Mouse (Mus musculus): Measurements from ENCODE around the gene Ly86. TPM values are rescaled to one million over a fixed set of nuclear protein-coding genes. Genes with fewer than 3 reads are reported as not detected.

The Ly86 gene
- polyA plus RNA-seq, 1 experiment from 2014 or later = 5.3 TPM

- H3K9ac ChIP-seq (ENCODE audit: low read length) = no peak overlapping the region
- H3K4me3 ChIP-seq (ENCODE audit: low read depth, low read length) = no peak overlapping the region
- no peak overlapping the region for H3K27ac ChIP-seq (ENCODE audit: low read depth, low read length)
- no peaks in the 10 kb centered on the region for H3K27me3 ChIP-seq (ENCODE audit: control insufficient read depth, insufficient read depth, low read length)
- no peak for ATAC-seq (ENCODE audit: insufficient read depth, low FRiP score, low TSS enrichment)
- 71% methylated on average over 1 of the region's 1 CpGs for WGBS
- H3K4me2 ChIP-seq (ENCODE audit: low read depth) = no peak overlapping the region
- no peaks in the 10 kb centered on the region; the same call in 1 of the 2 replicates for H3K9me3 ChIP-seq (ENCODE audit: control insufficient read depth, low read length)
- no peaks in the 10 kb centered on the region for H3K36me3 ChIP-seq (ENCODE audit: control insufficient read depth, insufficient read depth, low read length)
- no peak for DNase-seq (ENCODE audit: low spot score)
- no peaks in the 10 kb centered on the region for H3K4me1 ChIP-seq (ENCODE audit: control insufficient read depth, insufficient read depth, low read length)
Measured at GRCm38 (mm10) chr13:37342804-37343203, 2.2 kb upstream of the Ly86 start.

DNA sequence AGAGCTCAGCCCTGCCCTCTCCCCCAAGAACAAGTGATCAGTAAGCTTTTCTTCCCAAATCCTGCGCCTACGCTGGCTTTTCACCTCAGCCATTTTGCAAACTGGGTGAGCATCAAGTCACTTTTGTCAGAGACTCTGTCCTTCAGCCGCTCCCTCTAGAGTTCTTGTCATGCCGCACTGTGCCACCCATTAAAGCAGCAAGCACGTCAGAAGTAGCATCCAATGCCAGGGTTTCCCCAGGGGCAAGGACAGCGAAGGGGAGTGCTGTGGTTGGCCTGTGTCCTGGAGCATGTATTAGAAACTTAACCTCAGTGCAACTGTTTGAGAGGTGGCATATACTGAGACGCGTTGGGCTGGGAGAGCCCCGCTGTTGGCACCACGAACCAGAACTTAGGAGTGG lies 815 bp downstream of the Ly86 start:
- Histone ChIP-seq H3K27me3 (ENCODE audit: control insufficient read depth, insufficient read depth, low read length) (no peaks in the 10 kb centered on the region), H3K4me1 (ENCODE audit: control insufficient read depth, insufficient read depth, low read length) (no peaks in the 10 kb centered on the region), H3K9me3 (ENCODE audit: control insufficient read depth, low read length) (no peaks in the 10 kb centered on the region), H3K36me3 (ENCODE audit: control insufficient read depth, insufficient read depth, low read length) (no peaks in the 10 kb centered on the region), H3K9ac (ENCODE audit: low read length) (no peak overlapping the region), H3K4me3 (ENCODE audit: low read depth, low read length) (no peak overlapping the region), H3K27ac (ENCODE audit: low read depth, low read length) (no peak overlapping the region), H3K4me2 (ENCODE audit: low read depth) (no peak overlapping the region)
- 92% methylated on average over 10 of the region's 10 CpGs for WGBS
- DNase-seq (ENCODE audit: low spot score) (no peak), ATAC-seq (ENCODE audit: insufficient read depth, low FRiP score, low TSS enrichment) (no peak)

- H3K4me1 ChIP-seq (ENCODE audit: control insufficient read depth, insufficient read depth, low read length) = no peaks in the 10 kb centered on the region
- H3K36me3 ChIP-seq (ENCODE audit: control insufficient read depth, insufficient read depth, low read length) = no peaks in the 10 kb centered on the region
- WGBS = 89% methylated on average over 8 of the region's 8 CpGs
- ATAC-seq (ENCODE audit: insufficient read depth, low FRiP score, low TSS enrichment) (no peak), DNase-seq (ENCODE audit: low spot score) (no peak)
- no peaks in the 10 kb centered on the region for H3K9me3 ChIP-seq (ENCODE audit: control insufficient read depth, low read length)
- H3K27ac ChIP-seq (ENCODE audit: low read depth, low read length) = no peak overlapping the region
- no peak overlapping the region for H3K4me3 ChIP-seq (ENCODE audit: low read depth, low read length)
- H3K9ac ChIP-seq (ENCODE audit: low read length) = no peak overlapping the region
- no peak overlapping the region for H3K4me2 ChIP-seq (ENCODE audit: low read depth)
- H3K27me3 ChIP-seq (ENCODE audit: control insufficient read depth, insufficient read depth, low read length) = no peaks in the 10 kb centered on the region
Measured at GRCm38 (mm10) chr13:37347871-37348595, 3.0 kb downstream of the Ly86 start.

- no peak overlapping the region for H3K4me2 ChIP-seq (ENCODE audit: low read depth)
- H3K27ac ChIP-seq (ENCODE audit: low read depth, low read length) = no peak overlapping the region
- no peak overlapping the region for H3K4me3 ChIP-seq (ENCODE audit: low read depth, low read length)
- no peaks in the 10 kb centered on the region for H3K4me1 ChIP-seq (ENCODE audit: control insufficient read depth, insufficient read depth, low read length)
- no peaks in the 10 kb centered on the region for H3K27me3 ChIP-seq (ENCODE audit: control insufficient read depth, insufficient read depth, low read length)
- no peaks in the 10 kb centered on the region for H3K9me3 ChIP-seq (ENCODE audit: control insufficient read depth, low read length)
- no peaks in the 10 kb centered on the region for H3K36me3 ChIP-seq (ENCODE audit: control insufficient read depth, insufficient read depth, low read length)
- no peak overlapping the region for H3K9ac ChIP-seq (ENCODE audit: low read length)
- DNase-seq (ENCODE audit: low spot score) (no peak), ATAC-seq (ENCODE audit: insufficient read depth, low FRiP score, low TSS enrichment) (no peak)
- 94% methylated on average over 5 of the region's 5 CpGs for WGBS
Measured at GRCm38 (mm10) chr13:37349051-37349450, 4.0 kb downstream of the Ly86 start.

DNA sequence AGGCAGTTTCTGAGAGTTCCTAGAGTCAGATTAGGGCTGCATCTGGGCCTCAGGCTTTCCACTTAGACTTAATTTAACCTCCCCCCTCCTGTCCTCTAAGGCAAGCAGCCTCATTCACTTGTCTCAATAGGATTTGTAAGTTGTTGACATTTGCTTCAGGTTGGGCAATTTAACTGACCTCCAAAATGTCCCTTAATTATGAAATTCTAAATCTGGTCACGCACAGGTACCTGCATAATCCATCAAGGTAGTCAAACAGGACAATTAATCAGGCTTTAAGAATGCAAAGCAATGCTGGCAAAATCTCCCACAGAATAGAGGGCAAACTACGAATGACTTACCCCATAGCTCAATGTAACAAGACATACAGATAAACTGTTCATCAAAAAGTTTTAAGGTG lies 8.0 kb downstream of the Ly86 start:
- H3K4me2 ChIP-seq (ENCODE audit: low read depth) = no peak overlapping the region
- H3K27ac ChIP-seq (ENCODE audit: low read depth, low read length) = no peak overlapping the region
- 86% methylated on average over 2 of the region's 2 CpGs for WGBS
- H3K9ac ChIP-seq (ENCODE audit: low read length) = no peak overlapping the region
- no peaks in the 10 kb centered on the region for H3K9me3 ChIP-seq (ENCODE audit: control insufficient read depth, low read length)
- no peak for ATAC-seq (ENCODE audit: insufficient read depth, low FRiP score, low TSS enrichment)
- DNase-seq (ENCODE audit: low spot score) = no peak
- H3K4me1 ChIP-seq (ENCODE audit: control insufficient read depth, insufficient read depth, low read length) = no peaks in the 10 kb centered on the region
- no peaks in the 10 kb centered on the region for H3K36me3 ChIP-seq (ENCODE audit: control insufficient read depth, insufficient read depth, low read length)
- H3K27me3 ChIP-seq (ENCODE audit: control insufficient read depth, insufficient read depth, low read length) = no peaks in the 10 kb centered on the region
- no peak overlapping the region for H3K4me3 ChIP-seq (ENCODE audit: low read depth, low read length)

- 65% methylated on average over 4 of the region's 4 CpGs for WGBS
- DNase-seq (ENCODE audit: low spot score) (no peak), ATAC-seq (ENCODE audit: insufficient read depth, low FRiP score, low TSS enrichment) (no peak)
- Histone ChIP-seq H3K4me2 (ENCODE audit: low read depth) (no peak overlapping the region), H3K9me3 (ENCODE audit: control insufficient read depth, low read length) (no peaks in the 10 kb centered on the region), H3K27ac (ENCODE audit: low read depth, low read length) (no peak overlapping the region), H3K9ac (ENCODE audit: low read length) (no peak overlapping the region), H3K36me3 (ENCODE audit: control insufficient read depth, insufficient read depth, low read length) (no peaks in the 10 kb centered on the region), H3K27me3 (ENCODE audit: control insufficient read depth, insufficient read depth, low read length) (no peaks in the 10 kb centered on the region), H3K4me3 (ENCODE audit: low read depth, low read length) (no peak overlapping the region), H3K4me1 (ENCODE audit: control insufficient read depth, insufficient read depth, low read length) (no peaks in the 10 kb centered on the region)
Measured at GRCm38 (mm10) chr13:37353868-37354267, 8.9 kb downstream of the Ly86 start.

DNA sequence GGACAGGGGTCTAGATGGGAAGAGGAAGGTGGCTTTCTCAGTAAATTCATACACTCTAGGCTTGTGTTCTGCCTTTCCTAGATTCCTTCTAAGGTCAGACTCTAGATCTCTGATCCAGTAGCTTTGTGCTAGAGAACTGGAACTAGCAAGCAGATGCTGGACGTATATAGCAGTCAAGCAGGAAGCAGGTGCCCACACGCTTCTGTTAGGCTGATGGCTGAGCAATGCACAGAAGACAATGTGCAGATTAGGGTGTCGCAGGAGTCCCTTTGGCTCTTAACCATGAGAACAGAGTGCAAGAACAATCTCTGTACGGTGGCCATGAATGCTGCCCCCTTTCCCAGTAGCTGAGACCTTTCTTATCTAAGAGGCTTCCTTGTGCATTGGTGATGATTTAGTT lies 9.4 kb downstream of the Ly86 start:
- H3K27me3 ChIP-seq (ENCODE audit: control insufficient read depth, insufficient read depth, low read length) = no peaks in the 10 kb centered on the region
- H3K4me2 ChIP-seq (ENCODE audit: low read depth) = no peak overlapping the region
- no peaks in the 10 kb centered on the region for H3K9me3 ChIP-seq (ENCODE audit: control insufficient read depth, low read length)
- H3K9ac ChIP-seq (ENCODE audit: low read length) = no peak overlapping the region
- DNase-seq (ENCODE audit: low spot score) (no peak), ATAC-seq (ENCODE audit: insufficient read depth, low FRiP score, low TSS enrichment) (no peak)
- H3K27ac ChIP-seq (ENCODE audit: low read depth, low read length) = no peak overlapping the region
- no peak overlapping the region for H3K4me3 ChIP-seq (ENCODE audit: low read depth, low read length)
- WGBS = 90% methylated on average over 4 of the region's 4 CpGs
- no peaks in the 10 kb centered on the region for H3K36me3 ChIP-seq (ENCODE audit: control insufficient read depth, insufficient read depth, low read length)
- H3K4me1 ChIP-seq (ENCODE audit: control insufficient read depth, insufficient read depth, low read length) = no peaks in the 10 kb centered on the region

DNA sequence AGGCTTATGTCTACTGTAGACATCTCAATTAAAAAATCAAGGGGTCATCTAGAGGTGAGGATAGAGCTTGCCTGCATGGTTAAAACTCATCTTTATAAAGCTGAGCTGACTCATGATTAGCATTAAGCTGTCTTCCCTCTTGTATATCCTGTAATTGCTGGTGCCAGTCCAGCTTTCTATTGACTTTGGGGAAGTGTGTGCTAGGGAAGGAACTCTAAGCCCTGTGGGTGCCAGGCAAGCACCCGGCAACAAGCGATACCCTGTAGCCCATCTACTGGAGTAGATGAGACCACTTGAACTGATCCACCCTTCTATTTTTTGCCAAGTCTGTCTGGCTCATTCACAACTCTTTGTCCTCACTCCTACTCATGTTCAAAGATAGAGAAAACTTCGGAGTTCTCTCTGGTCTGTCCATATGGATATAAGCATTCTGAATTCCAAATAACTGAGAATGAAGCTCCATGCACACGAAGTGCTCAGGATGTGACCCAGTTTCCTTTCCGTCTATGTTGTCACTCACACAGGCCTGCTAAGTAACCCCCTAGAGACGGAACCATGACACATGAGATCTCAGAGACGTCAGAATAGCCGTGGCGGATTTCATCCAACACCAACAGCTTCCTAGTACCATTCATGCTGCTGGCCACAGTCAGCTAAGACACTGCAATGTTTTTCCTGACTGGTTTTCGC lies 10.8 kb downstream of the Ly86 start:
- DNase-seq (ENCODE audit: low spot score) = no peak
- Histone ChIP-seq H3K27ac (ENCODE audit: low read depth, low read length) (no peak overlapping the region), H3K36me3 (ENCODE audit: control insufficient read depth, insufficient read depth, low read length) (no peaks in the 10 kb centered on the region), H3K4me1 (ENCODE audit: control insufficient read depth, insufficient read depth, low read length) (no peaks in the 10 kb centered on the region), H3K9ac (ENCODE audit: low read length) (no peak overlapping the region), H3K27me3 (ENCODE audit: control insufficient read depth, insufficient read depth, low read length) (no peaks in the 10 kb centered on the region), H3K4me3 (ENCODE audit: low read depth, low read length) (no peak overlapping the region), H3K9me3 (ENCODE audit: control insufficient read depth, low read length) (no peaks in the 10 kb centered on the region), H3K4me2 (ENCODE audit: low read depth) (no peak overlapping the region)
- ATAC-seq (ENCODE audit: insufficient read depth, low FRiP score, low TSS enrichment) = no peak
- 88% methylated on average over 10 of the region's 10 CpGs for WGBS

- no peak for DNase-seq (ENCODE audit: low spot score)
Measured at GRCm38 (mm10) chr13:37356549-37356948, 11.5 kb downstream of the Ly86 start.

More at GRCm38 (mm10) chr13:37356549-37356948, 11.5 kb downstream of the Ly86 start:
- H3K4me1 ChIP-seq (ENCODE audit: control insufficient read depth, insufficient read depth, low read length) = no peaks in the 10 kb centered on the region
- no peaks in the 10 kb centered on the region for H3K27me3 ChIP-seq (ENCODE audit: control insufficient read depth, insufficient read depth, low read length)
- H3K27ac ChIP-seq (ENCODE audit: low read depth, low read length) = no peak overlapping the region
- 86% methylated on average over 2 of the region's 2 CpGs for WGBS
- no peak overlapping the region for H3K4me3 ChIP-seq (ENCODE audit: low read depth, low read length)
- no peak for ATAC-seq (ENCODE audit: insufficient read depth, low FRiP score, low TSS enrichment)
- H3K4me2 ChIP-seq (ENCODE audit: low read depth) = no peak overlapping the region
- H3K9me3 ChIP-seq (ENCODE audit: control insufficient read depth, low read length) = no peaks in the 10 kb centered on the region
- no peaks in the 10 kb centered on the region for H3K36me3 ChIP-seq (ENCODE audit: control insufficient read depth, insufficient read depth, low read length)
- H3K9ac ChIP-seq (ENCODE audit: low read length) = no peak overlapping the region
